Mouse (Mus musculus): ENCODE results near the gene Srf. TPM values are rescaled to one million over a fixed set of nuclear protein-coding genes. Genes with fewer than 3 reads are reported as not detected.

Srf gene
- polyA plus RNA-seq (2015; fragmentation: Nextera tagmentation; extraction: Ambion mirVana) = 8.2 and 9.3 TPM in 2 replicates

GRCm38 (mm10) chr17:46555673-46556583 lies at the start of gene Srf:
Gene Srf, minus strand, starts transcription at chr17:46556175.
- Histone ChIP-seq H3K36me3 (ENCODE audit: insufficient read depth, low read length) (peaks cover 13% of the 10 kb centered on the region), H3K4me3 (ENCODE audit: low read length) (peak within 1 kb of the TSS; percentile 76), H3K9me3 (ENCODE audit: low read length) (no peaks in the 10 kb centered on the region), H3K27me3 (ENCODE audit: insufficient read depth, low read length) (no peaks in the 10 kb centered on the region), H3K9ac (replicated peaks; ENCODE audit: low read length) (peak within 1 kb of the TSS; percentile 95), H3K27ac (ENCODE audit: low read length) (peak within 1 kb of the TSS; percentile 94), H3K4me2 (replicated peaks; ENCODE audit: low read depth, low read length) (peak within 1 kb of the TSS; percentile 86), H3K4me1 (ENCODE audit: insufficient read depth, low read length) (peaks cover 38% of the 10 kb centered on the region)
- ATAC-seq (ENCODE audit: low FRiP score, low TSS enrichment) = peak; percentile 93
- whole genome bisulfite sequencing = under 1% methylated on average over 77 of the region's 87 CpGs

- Histone ChIP-seq H3K4me3 (ENCODE audit: low read length) (no peak overlapping the region), H3K27ac (ENCODE audit: low read length) (peak overlapping the region; percentile 43; the same call in 1 of the 2 replicates), H3K9ac (replicated peaks; ENCODE audit: low read length) (0 out of 2 replicates have a peak overlapping the region, but pooled peaks have one; percentile 39), H3K4me2 (replicated peaks; ENCODE audit: low read depth, low read length) (no peak overlapping the region), H3K36me3 (ENCODE audit: insufficient read depth, low read length) (no peaks in the 10 kb centered on the region), H3K4me1 (ENCODE audit: insufficient read depth, low read length) (peaks cover 43% of the 10 kb centered on the region), H3K27me3 (ENCODE audit: insufficient read depth, low read length) (no peaks in the 10 kb centered on the region), H3K9me3 (ENCODE audit: low read length) (no peaks in the 10 kb centered on the region)
- WGBS = 53% methylated on average over 5 of the region's 5 CpGs
- ATAC-seq (ENCODE audit: low FRiP score, low TSS enrichment) = no peak
Measured at GRCm38 (mm10) chr17:46605126-46605525, 49.2 kb upstream of the Srf start.

DNA sequence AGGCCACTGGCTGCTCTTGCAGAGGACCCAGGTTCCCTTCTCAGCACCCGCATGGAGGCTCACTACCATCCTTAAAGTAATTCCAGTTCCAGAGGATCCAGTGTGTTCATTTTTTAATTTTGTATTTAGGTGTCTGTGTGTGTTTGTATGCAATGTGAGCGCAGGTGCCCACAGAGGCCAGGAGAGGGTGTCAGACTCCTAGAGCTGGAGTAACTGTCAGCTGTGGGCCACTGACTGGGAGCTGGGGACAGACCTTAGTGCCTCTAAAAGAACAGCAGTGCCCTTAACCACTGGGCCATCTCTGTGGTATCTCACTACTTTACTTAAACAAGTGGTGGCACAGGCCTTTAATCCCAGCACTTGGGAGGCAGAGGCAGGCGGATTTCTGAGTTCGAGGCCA lies 47.3 kb upstream of the Srf start:
- no peaks in the 10 kb centered on the region for H3K9me3 ChIP-seq (ENCODE audit: low read length)
- H3K9ac ChIP-seq (replicated peaks; ENCODE audit: low read length) = no peak overlapping the region
- H3K27ac ChIP-seq (ENCODE audit: low read length) = no peak overlapping the region
- WGBS = 97% methylated on average over 4 of the region's 4 CpGs
- no peak overlapping the region for H3K4me3 ChIP-seq (ENCODE audit: low read length)
- H3K4me1 ChIP-seq (ENCODE audit: insufficient read depth, low read length) = peaks cover 28% of the 10 kb centered on the region
- no peaks in the 10 kb centered on the region for H3K27me3 ChIP-seq (ENCODE audit: insufficient read depth, low read length)
- no peak overlapping the region for H3K4me2 ChIP-seq (replicated peaks; ENCODE audit: low read depth, low read length)
- H3K36me3 ChIP-seq (ENCODE audit: insufficient read depth, low read length) = no peaks in the 10 kb centered on the region
- no peak for ATAC-seq (ENCODE audit: low FRiP score, low TSS enrichment)

DNA sequence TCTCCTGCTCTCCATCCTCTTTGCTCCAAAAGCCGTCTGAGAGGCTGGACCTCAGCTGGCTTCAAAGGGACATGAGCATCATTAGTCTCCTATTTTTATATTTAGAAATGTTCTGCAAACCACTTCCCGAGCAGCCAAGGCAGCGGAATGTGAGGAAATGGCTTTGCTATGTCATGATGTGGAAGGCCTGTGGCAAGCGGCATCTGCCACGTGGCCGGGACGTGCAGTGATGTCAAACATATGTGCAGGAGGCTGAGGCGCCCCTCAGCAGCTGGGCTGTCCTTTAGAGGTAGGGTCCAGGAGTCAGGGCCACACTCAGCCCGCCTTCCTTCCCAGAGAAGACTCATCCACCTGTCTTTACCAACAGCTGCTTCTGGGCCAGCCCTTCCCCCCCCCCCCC lies 46.2 kb upstream of the Srf start:
- Histone ChIP-seq H3K4me1 (ENCODE audit: insufficient read depth, low read length) (peaks cover 25% of the 10 kb centered on the region), H3K9ac (replicated peaks; ENCODE audit: low read length) (no peak overlapping the region), H3K27me3 (ENCODE audit: insufficient read depth, low read length) (no peaks in the 10 kb centered on the region), H3K27ac (ENCODE audit: low read length) (no peak overlapping the region; the same call in 1 of the 2 replicates), H3K9me3 (ENCODE audit: low read length) (no peaks in the 10 kb centered on the region), H3K4me3 (ENCODE audit: low read length) (no peak overlapping the region), H3K36me3 (ENCODE audit: insufficient read depth, low read length) (0 out of 2 replicates have a peak, but pooled peaks cover 8% of the 10 kb centered on the region), H3K4me2 (replicated peaks; ENCODE audit: low read depth, low read length) (no peak overlapping the region)
- 58% methylated on average over 9 of the region's 9 CpGs for WGBS
- ATAC-seq (ENCODE audit: low FRiP score, low TSS enrichment) = peak; percentile 57

GRCm38 (mm10) chr17:46600569-46600968 lies 44.6 kb upstream of the Srf start:
- H3K27me3 ChIP-seq (ENCODE audit: insufficient read depth, low read length) = no peaks in the 10 kb centered on the region
- H3K9ac ChIP-seq (replicated peaks; ENCODE audit: low read length) = no peak overlapping the region
- H3K36me3 ChIP-seq (ENCODE audit: insufficient read depth, low read length) = 0 out of 2 replicates have a peak, but pooled peaks cover 8% of the 10 kb centered on the region
- H3K4me1 ChIP-seq (ENCODE audit: insufficient read depth, low read length) = peaks cover 20% of the 10 kb centered on the region
- WGBS = 97% methylated on average over 2 of the region's 2 CpGs
- no peak overlapping the region for H3K4me2 ChIP-seq (replicated peaks; ENCODE audit: low read depth, low read length)
- no peak overlapping the region for H3K27ac ChIP-seq (ENCODE audit: low read length)
- ATAC-seq (ENCODE audit: low FRiP score, low TSS enrichment) = no peak
- no peak overlapping the region for H3K4me3 ChIP-seq (ENCODE audit: low read length)
- H3K9me3 ChIP-seq (ENCODE audit: low read length) = no peaks in the 10 kb centered on the region

DNA sequence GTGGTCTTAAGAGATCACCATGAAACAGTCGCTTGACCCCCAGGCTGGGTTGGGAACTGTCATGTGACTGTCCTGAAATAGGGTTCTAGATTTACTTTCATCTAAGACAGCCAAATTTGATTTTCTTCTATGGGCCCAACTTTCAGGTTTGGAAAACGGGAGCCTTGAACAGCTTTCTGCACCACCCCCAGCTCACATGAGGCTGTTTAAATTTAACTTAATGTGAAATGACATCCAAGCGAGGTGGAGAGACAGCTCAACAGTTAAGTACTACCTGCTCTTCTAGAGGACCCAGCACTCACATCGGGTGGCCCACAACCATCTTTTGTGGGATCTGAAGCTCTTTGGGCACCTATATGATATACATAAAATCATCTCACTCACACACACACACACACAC lies 43.0 kb upstream of the Srf start:
- WGBS = 79% methylated on average over 4 of the region's 4 CpGs

GRCm38 (mm10) chr17:46597956-46598355 lies 42.0 kb upstream of the Srf start:
- Histone ChIP-seq H3K4me1 (ENCODE audit: insufficient read depth, low read length) (peaks cover 19% of the 10 kb centered on the region), H3K9me3 (ENCODE audit: low read length) (no peaks in the 10 kb centered on the region), H3K4me2 (replicated peaks; ENCODE audit: low read depth, low read length) (no peak overlapping the region), H3K36me3 (ENCODE audit: insufficient read depth, low read length) (0 out of 2 replicates have a peak, but pooled peaks cover 8% of the 10 kb centered on the region), H3K27me3 (ENCODE audit: insufficient read depth, low read length) (no peaks in the 10 kb centered on the region), H3K27ac (ENCODE audit: low read length) (no peak overlapping the region), H3K9ac (replicated peaks; ENCODE audit: low read length) (no peak overlapping the region), H3K4me3 (ENCODE audit: low read length) (no peak overlapping the region)
- no peak for ATAC-seq (ENCODE audit: low FRiP score, low TSS enrichment)
- WGBS = 89% methylated on average over 11 of the region's 11 CpGs

More for the DNA sequence above, 43.0 kb upstream of the Srf start:
- Histone ChIP-seq H3K27ac (ENCODE audit: low read length) (no peak overlapping the region), H3K4me2 (replicated peaks; ENCODE audit: low read depth, low read length) (no peak overlapping the region), H3K4me1 (ENCODE audit: insufficient read depth, low read length) (peaks cover 19% of the 10 kb centered on the region), H3K36me3 (ENCODE audit: insufficient read depth, low read length) (0 out of 2 replicates have a peak, but pooled peaks cover 8% of the 10 kb centered on the region), H3K27me3 (ENCODE audit: insufficient read depth, low read length) (no peaks in the 10 kb centered on the region), H3K9me3 (ENCODE audit: low read length) (no peaks in the 10 kb centered on the region), H3K9ac (replicated peaks; ENCODE audit: low read length) (no peak overlapping the region), H3K4me3 (ENCODE audit: low read length) (no peak overlapping the region)
- ATAC-seq (ENCODE audit: low FRiP score, low TSS enrichment) = no peak

DNA sequence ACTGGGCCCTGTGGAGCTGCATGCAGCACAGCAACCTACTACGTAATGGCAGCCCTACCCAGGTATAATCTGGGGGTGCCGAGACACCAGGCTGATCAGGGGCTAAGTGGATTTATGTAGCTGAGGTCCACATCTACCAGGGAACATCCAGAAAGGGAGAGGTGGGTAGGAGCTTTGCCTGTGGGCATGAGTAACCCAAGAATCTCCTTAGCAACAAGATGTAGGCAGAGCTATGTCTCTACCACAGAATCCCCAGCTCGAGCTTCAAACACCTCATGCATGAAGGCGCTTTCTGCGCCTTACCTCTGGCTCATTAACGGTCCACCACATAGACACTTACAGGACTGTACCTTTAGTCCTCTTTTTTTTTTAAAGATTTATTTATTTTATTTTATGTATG lies 39.4 kb upstream of the Srf start:
- WGBS = 65% methylated on average over 6 of the region's 6 CpGs
- no peaks in the 10 kb centered on the region for H3K27me3 ChIP-seq (ENCODE audit: insufficient read depth, low read length)
- peak overlapping the region; percentile 41; the same call in 1 of the 2 replicates for H3K27ac ChIP-seq (ENCODE audit: low read length)
- H3K4me2 ChIP-seq (replicated peaks; ENCODE audit: low read depth, low read length) = no peak overlapping the region
- peaks cover 13% of the 10 kb centered on the region for H3K36me3 ChIP-seq (ENCODE audit: insufficient read depth, low read length)
- H3K4me1 ChIP-seq (ENCODE audit: insufficient read depth, low read length) = peaks cover 15% of the 10 kb centered on the region
- no peak overlapping the region for H3K4me3 ChIP-seq (ENCODE audit: low read length)
- no peaks in the 10 kb centered on the region for H3K9me3 ChIP-seq (ENCODE audit: low read length)
- no peak; the same call in 1 of the 2 replicates for ATAC-seq (ENCODE audit: low FRiP score, low TSS enrichment)
- H3K9ac ChIP-seq (replicated peaks; ENCODE audit: low read length) = no peak overlapping the region; the same call in 1 of the 2 replicates

GRCm38 (mm10) chr17:46594606-46595005 lies 38.6 kb upstream of the Srf start:
- ATAC-seq (ENCODE audit: low FRiP score, low TSS enrichment) = 0 out of 2 replicates have a peak, but pooled peaks have one; percentile 43
- Histone ChIP-seq H3K4me1 (ENCODE audit: insufficient read depth, low read length) (peaks cover 15% of the 10 kb centered on the region), H3K36me3 (ENCODE audit: insufficient read depth, low read length) (peaks cover 21% of the 10 kb centered on the region), H3K9ac (replicated peaks; ENCODE audit: low read length) (no peak overlapping the region; the same call in 1 of the 2 replicates), H3K4me2 (replicated peaks; ENCODE audit: low read depth, low read length) (no peak overlapping the region), H3K9me3 (ENCODE audit: low read length) (no peaks in the 10 kb centered on the region), H3K27me3 (ENCODE audit: insufficient read depth, low read length) (no peaks in the 10 kb centered on the region), H3K4me3 (ENCODE audit: low read length) (no peak overlapping the region), H3K27ac (ENCODE audit: low read length) (peak overlapping the region; percentile 41; the same call in 1 of the 2 replicates)
- 28% methylated on average over 9 of the region's 9 CpGs for WGBS

GRCm38 (mm10) chr17:46593124-46593523 lies 37.1 kb upstream of the Srf start:
- Histone ChIP-seq H3K27ac (ENCODE audit: low read length) (no peak overlapping the region), H3K9ac (replicated peaks; ENCODE audit: low read length) (no peak overlapping the region), H3K4me3 (ENCODE audit: low read length) (no peak overlapping the region), H3K9me3 (ENCODE audit: low read length) (no peaks in the 10 kb centered on the region), H3K27me3 (ENCODE audit: insufficient read depth, low read length) (no peaks in the 10 kb centered on the region), H3K36me3 (ENCODE audit: insufficient read depth, low read length) (peaks cover 33% of the 10 kb centered on the region), H3K4me2 (replicated peaks; ENCODE audit: low read depth, low read length) (no peak overlapping the region), H3K4me1 (ENCODE audit: insufficient read depth, low read length) (peaks cover 15% of the 10 kb centered on the region)
- no peak for ATAC-seq (ENCODE audit: low FRiP score, low TSS enrichment)
- 88% methylated on average over 4 of the region's 4 CpGs for WGBS

Measured in kidney, embryonic 16.5 days (tissue).